Comparison of ENCODE assay signal across 8 mouse cellular contexts in the genomic region with DNA sequence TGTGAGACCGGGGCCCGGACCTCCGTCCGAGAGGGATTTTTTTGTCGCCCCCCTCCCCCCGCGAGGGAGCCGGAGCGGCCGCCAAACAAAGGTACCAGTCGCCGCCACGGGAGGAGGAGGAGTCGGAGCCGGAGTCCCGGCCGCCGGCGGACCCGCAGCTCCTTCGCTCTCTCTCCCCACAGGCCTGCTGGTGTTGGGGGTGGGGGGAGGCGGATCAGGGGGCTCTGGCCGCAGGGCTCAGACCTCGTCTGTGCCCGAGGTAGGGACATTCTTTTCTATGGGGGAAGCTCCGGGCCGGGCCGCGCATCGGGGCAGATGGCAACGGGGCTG. TPM values are rescaled to one million over a fixed set of nuclear protein-coding genes. Genes with fewer than 3 reads are reported as not detected.
DNase-seq lines count a peak whose midpoint lies in the region; ATAC-seq and TF ChIP-seq lines count a peak whose summit lies in the region.

No protein-coding gene starts in this region.

- WGBS in lung, embryonic 14.5 days = 0% methylated on average over 22 of the region's 31 CpGs
- 0% methylated on average over 22 of the region's 31 CpGs for WGBS in limb, embryonic 10.5 days
- WGBS in neural tube, embryonic 14.5 days = under 1% methylated on average over 24 of the region's 31 CpGs

- H3K36me3 ChIP-seq in lung, embryonic 14.5 days (ENCODE audit: insufficient read depth) = peaks cover 17% of the 10 kb centered on the region; the same call in 1 of the 2 replicates
- peaks cover 43% of the 10 kb centered on the region for H3K36me3 ChIP-seq in limb, embryonic 10.5 days
- peaks cover 3% of the 10 kb centered on the region; the same call in 1 of the 2 replicates for H3K36me3 ChIP-seq in neural tube, embryonic 14.5 days (ENCODE audit: control insufficient read depth, insufficient read depth, low read length)

- no peaks in the 10 kb centered on the region; the same call in 1 of the 2 replicates for H3K4me1 ChIP-seq in lung, embryonic 14.5 days (ENCODE audit: insufficient read depth)
- H3K4me1 ChIP-seq in embryonic fibroblast, embryonic 13.5 days (ENCODE audit: control insufficient read depth, insufficient read depth, low read length) = no peaks in the 10 kb centered on the region; the same call in 1 of the 2 replicates
- peaks cover 11% of the 10 kb centered on the region for H3K4me1 ChIP-seq in limb, embryonic 10.5 days
- peaks cover 26% of the 10 kb centered on the region; the same call in 1 of the 2 replicates for H3K4me1 ChIP-seq in neural tube, embryonic 14.5 days (ENCODE audit: control insufficient read depth, insufficient read depth, low read length)

- no peaks in the 10 kb centered on the region for H3K9me3 ChIP-seq in lung, embryonic 14.5 days (ENCODE audit: low read depth, low read length)
- H3K9me3 ChIP-seq in limb, embryonic 10.5 days (replicated peaks) = no peaks in the 10 kb centered on the region
- H3K9me3 ChIP-seq in neural tube, embryonic 14.5 days (ENCODE audit: control insufficient read depth, low read length) = no peaks in the 10 kb centered on the region

- H3K27ac ChIP-seq in lung, embryonic 14.5 days (ENCODE audit: low read depth) = peak overlapping the region; percentile 98
- peak overlapping the region; percentile 90 for H3K27ac ChIP-seq in embryonic fibroblast, embryonic 13.5 days (ENCODE audit: insufficient read depth, low read length)
- peak overlapping the region; percentile 98 for H3K27ac ChIP-seq in limb, embryonic 10.5 days
- peak overlapping the region; percentile 95 for H3K27ac ChIP-seq in neural tube, embryonic 14.5 days (ENCODE audit: low read depth, low read length)

- peak overlapping the region; percentile 70 for H3K4me2 ChIP-seq in lung, embryonic 14.5 days
- H3K4me2 ChIP-seq in neural tube, embryonic 14.5 days (ENCODE audit: low read depth, low read length) = peak overlapping the region; percentile 70

- no peak for TF ChIP-seq CTCF in lung, embryonic 14.5 days (IDR thresholded peaks at IDR 0.05; ENCODE audit: low read depth)
- no peak for TF ChIP-seq CTCF in embryonic fibroblast, embryonic 13.5 days (IDR thresholded peaks at IDR 0.05; ENCODE audit: borderline replicate concordance, insufficient read depth, low read length)

- no peak for DNase-seq in lung, embryonic 14.5 days
- DNase-seq in lung, postnatal 10 days = no peak
- DNase-seq in limb, embryonic 10.5 days (ENCODE audit: low spot score) = no peak
- DNase-seq in right cerebral cortex, postnatal 36 days (ENCODE audit: low spot score in 2 of 2) = no peak
- DNase-seq in retina, embryonic 14.5 days (ENCODE audit: low spot score) = no peak
- DNase-seq in gastrocnemius, postnatal 25 days = no peak

- peak overlapping the region; percentile 98 for H3K4me3 ChIP-seq in lung, embryonic 14.5 days (ENCODE audit: low read depth, low read length)
- H3K4me3 ChIP-seq in embryonic fibroblast, embryonic 13.5 days (ENCODE audit: insufficient read depth, low read length) = peak overlapping the region; percentile 58
- peak overlapping the region; percentile 98 for H3K4me3 ChIP-seq in limb, embryonic 10.5 days
- H3K4me3 ChIP-seq in neural tube, embryonic 14.5 days (ENCODE audit: low read depth, low read length) = peak overlapping the region; percentile 99

- TF ChIP-seq POLR2A in embryonic fibroblast, embryonic 13.5 days (IDR thresholded peaks at IDR 0.05; ENCODE audit: low read depth, low read length) = no peak

- peak; percentile 42 for ATAC-seq in lung, embryonic 14.5 days (ENCODE audit: insufficient read depth)
- peak; percentile 44 for ATAC-seq in neural tube, embryonic 14.5 days (ENCODE audit: low read depth)

- peak overlapping the region; percentile 98 for H3K9ac ChIP-seq in lung, embryonic 14.5 days
- peak overlapping the region; percentile 99 for H3K9ac ChIP-seq in neural tube, embryonic 14.5 days (replicated peaks; ENCODE audit: low read depth, low read length)

- H3K27me3 ChIP-seq in lung, embryonic 14.5 days (ENCODE audit: insufficient read depth, low read length) = no peaks in the 10 kb centered on the region
- H3K27me3 ChIP-seq in limb, embryonic 10.5 days (ENCODE audit: low read depth, poor library complexity, severe bottlenecking) = no peaks in the 10 kb centered on the region
- peaks cover 2% of the 10 kb centered on the region; the same call in 1 of the 2 replicates for H3K27me3 ChIP-seq in neural tube, embryonic 14.5 days (ENCODE audit: control insufficient read depth, insufficient read depth, low read length)

RNA-seq across cellular contexts. Expression of a gene that starts 0.6 kb away (rescaled TPM):
- 50.3 and 50.7 TPM in 2 replicates for polyA plus RNA-seq in lung, embryonic 14.5 days (2014; fragmentation: Nextera tagmentation; extraction: Ambion mirVana)
- 48.3 and 60.4 TPM in 2 replicates for polyA plus RNA-seq in embryonic fibroblast, embryonic 13.5 days (2011; ENCODE audit: insufficient read length, low read depth, missing spikeins)
- 52.4 and 53.9 TPM in 2 replicates for polyA plus RNA-seq in limb, embryonic 10.5 days (2016; fragmentation: Nextera tagmentation; extraction: Ambion mirVana)
- polyA plus RNA-seq in neural tube, embryonic 14.5 days (2014; fragmentation: Nextera tagmentation; extraction: Ambion mirVana) = 89.2 and 97.9 TPM in 2 replicates
- 10 to 100 TPM; 10.4 to 12.6 TPM for total RNA-seq in gastrocnemius, postnatal 25 days (2021)

RNA-seq across cellular contexts. Expression of a gene that starts 0.9 kb away (rescaled TPM):
- 61.3 and 61.9 TPM in 2 replicates for polyA plus RNA-seq in lung, embryonic 14.5 days (2014; fragmentation: Nextera tagmentation; extraction: Ambion mirVana)
- 36.9 and 41.9 TPM in 2 replicates for polyA plus RNA-seq in embryonic fibroblast, embryonic 13.5 days (2011; ENCODE audit: insufficient read length, low read depth, missing spikeins)
- polyA plus RNA-seq in limb, embryonic 10.5 days (2016; fragmentation: Nextera tagmentation; extraction: Ambion mirVana) = 63.3 and 80.1 TPM in 2 replicates
- 72.1 and 81.6 TPM in 2 replicates for polyA plus RNA-seq in neural tube, embryonic 14.5 days (2014; fragmentation: Nextera tagmentation; extraction: Ambion mirVana)
- 10 to 100 TPM; 12.0 to 12.5 TPM for total RNA-seq in gastrocnemius, postnatal 25 days (2021)

RNA-seq across cellular contexts. Expression of a gene that starts 24.5 kb away (rescaled TPM):
- 51.9 and 54.7 TPM in 2 replicates for polyA plus RNA-seq in lung, embryonic 14.5 days (2014; fragmentation: Nextera tagmentation; extraction: Ambion mirVana)
- polyA plus RNA-seq in embryonic fibroblast, embryonic 13.5 days (2011; ENCODE audit: insufficient read length, low read depth, missing spikeins) = 65.9 and 79.8 TPM in 2 replicates
- 48.2 and 54.3 TPM in 2 replicates for polyA plus RNA-seq in limb, embryonic 10.5 days (2016; fragmentation: Nextera tagmentation; extraction: Ambion mirVana)
- 116 and 126 TPM in 2 replicates for polyA plus RNA-seq in neural tube, embryonic 14.5 days (2014; fragmentation: Nextera tagmentation; extraction: Ambion mirVana)
- total RNA-seq in gastrocnemius, postnatal 25 days (2021) = 10 to 100 TPM; 16.8 to 20.2 TPM
